Mouse (Mus musculus): ENCODE results near the gene Etv6. TPM values are rescaled to one million over a fixed set of nuclear protein-coding genes. Genes with fewer than 3 reads are reported as not detected.

Gene Etv6
- total and polyA plus RNA-seq, 2 experiments, result 4.1 to 8.6 TPM

DNA sequence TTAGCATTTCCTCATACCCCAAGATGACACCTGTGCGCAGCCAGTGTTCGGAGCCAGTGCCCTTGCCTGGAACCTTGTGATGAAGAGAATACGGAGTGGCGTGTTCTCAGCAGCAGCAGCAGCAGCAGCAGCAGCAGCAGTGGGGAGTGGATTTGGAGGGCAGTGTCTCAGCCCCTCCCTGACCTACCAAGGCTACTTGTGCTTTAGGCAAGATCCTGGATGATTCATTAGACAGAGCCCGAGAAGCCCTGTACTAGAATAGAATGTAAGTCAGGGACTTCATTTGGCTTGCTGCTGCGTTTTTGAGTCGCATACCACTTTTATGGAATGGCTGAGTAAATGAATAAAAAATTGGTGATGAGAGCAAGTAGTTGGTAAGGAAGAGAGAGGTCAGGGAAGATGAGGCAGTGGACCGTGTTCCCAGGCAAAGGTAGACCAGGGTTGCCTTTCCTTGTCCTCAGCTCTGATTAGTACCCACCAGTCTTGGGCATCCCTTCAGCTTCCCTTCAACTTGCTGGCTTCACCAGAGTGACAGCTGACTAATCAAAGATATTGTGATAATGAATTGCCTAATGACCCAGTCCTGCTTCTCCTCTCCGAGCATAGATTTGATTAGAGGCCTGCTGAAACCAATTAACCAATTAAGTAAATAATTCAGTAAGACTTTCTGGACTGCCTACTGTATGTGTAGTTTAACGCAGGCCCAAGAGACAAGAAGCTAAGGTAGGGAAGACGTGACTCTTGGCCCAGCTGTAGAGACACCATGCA is 64.7 kb downstream of the Etv6 start:
- H3K36me3 ChIP-seq (ENCODE audit: control insufficient read depth, insufficient read depth, low read length), result no peaks in the 10 kb centered on the region
- WGBS, result 91% methylated on average over 11 of the region's 11 CpGs

DNA sequence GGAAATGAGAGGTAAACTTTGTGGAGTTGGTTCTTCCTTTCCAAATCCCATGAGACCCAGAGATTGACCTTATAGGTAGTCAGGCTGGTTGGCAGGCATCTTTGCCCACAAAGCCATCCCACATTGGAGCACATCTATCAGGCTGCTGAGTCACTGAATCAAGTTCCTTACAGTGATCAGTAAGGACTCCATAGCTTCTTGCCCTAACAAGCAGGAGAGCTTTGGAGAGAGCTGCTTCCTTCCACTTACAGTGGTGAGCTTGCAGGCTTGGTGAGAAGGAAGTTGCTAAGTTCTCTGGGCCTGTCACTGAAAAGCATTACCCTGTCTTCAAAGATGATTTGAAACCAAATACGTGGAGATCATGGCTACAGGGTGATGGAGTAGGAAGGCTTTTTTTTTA is 66.9 kb downstream of the Etv6 start:
- no peak overlapping the region for H3K4me3 ChIP-seq (ENCODE audit: insufficient read depth, low read depth, low read length)
- DNase-seq (ENCODE audit: extremely low read depth, low read depth, low spot score), result no peak
- 97% methylated on average over 1 of the region's 1 CpGs for WGBS
- H3K27me3 ChIP-seq (ENCODE audit: control insufficient read depth, insufficient read depth, low read length), result no peaks in the 10 kb centered on the region
- H3K9ac ChIP-seq (ENCODE audit: low read depth, low read length), result no peak overlapping the region
- H3K79me2 ChIP-seq (ENCODE audit: control insufficient read depth, insufficient read depth, low read length), result peaks cover 51% of the 10 kb centered on the region
- H3K36me3 ChIP-seq (ENCODE audit: control insufficient read depth, insufficient read depth, low read length), result no peaks in the 10 kb centered on the region
- H3K27ac ChIP-seq (replicated peaks; ENCODE audit: insufficient read depth, low read depth, low read length), result no peak overlapping the region
- peaks cover 8% of the 10 kb centered on the region; the same call in 1 of the 2 replicates for H3K4me1 ChIP-seq (ENCODE audit: control insufficient read depth, insufficient read depth, low read length)
- TF ChIP-seq CTCF (IDR thresholded peaks at IDR 0.05; ENCODE audit: low read depth, low read length) (no peak), POLR2A (IDR thresholded peaks at IDR 0.05; ENCODE audit: extremely low read depth, insufficient read depth, low read length) (no peak)

More for the DNA sequence above, 64.7 kb downstream of the Etv6 start:
- H3K27me3 ChIP-seq (ENCODE audit: control insufficient read depth, insufficient read depth, low read length), result no peaks in the 10 kb centered on the region
- TF ChIP-seq CTCF (IDR thresholded peaks at IDR 0.05; ENCODE audit: low read depth, low read length), result no peak
- TF ChIP-seq POLR2A (IDR thresholded peaks at IDR 0.05; ENCODE audit: extremely low read depth, insufficient read depth, low read length), result no peak
- peaks cover 2% of the 10 kb centered on the region; the same call in 1 of the 2 replicates for H3K4me1 ChIP-seq (ENCODE audit: control insufficient read depth, insufficient read depth, low read length)
- H3K4me3 ChIP-seq (ENCODE audit: insufficient read depth, low read depth, low read length), result no peak overlapping the region
- no peak for DNase-seq (ENCODE audit: extremely low read depth, low read depth, low spot score)
- H3K9ac ChIP-seq (ENCODE audit: low read depth, low read length), result no peak overlapping the region
- H3K27ac ChIP-seq (replicated peaks; ENCODE audit: insufficient read depth, low read depth, low read length), result no peak overlapping the region
- peaks cover 51% of the 10 kb centered on the region for H3K79me2 ChIP-seq (ENCODE audit: control insufficient read depth, insufficient read depth, low read length)

DNA sequence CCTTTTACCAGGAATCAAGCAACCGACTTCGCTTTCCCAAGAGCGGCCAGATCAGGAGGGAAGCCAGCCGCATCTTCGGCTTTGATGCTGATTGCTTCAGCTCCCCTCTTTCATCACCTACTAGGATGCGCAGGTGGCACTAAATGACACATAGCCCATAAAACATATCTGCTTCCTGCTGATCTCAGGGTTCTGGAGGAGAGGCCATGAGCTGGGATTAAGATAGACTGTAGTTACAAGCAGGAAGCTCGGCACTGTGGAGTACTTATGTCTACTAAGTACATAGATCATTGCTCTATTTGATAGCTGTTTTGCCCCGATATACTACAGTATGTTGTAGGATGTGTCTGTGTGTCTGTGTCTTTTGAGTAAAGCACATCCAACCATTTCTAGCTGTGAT is 68.0 kb downstream of the Etv6 start:
- peaks cover 8% of the 10 kb centered on the region; the same call in 1 of the 2 replicates for H3K4me1 ChIP-seq (ENCODE audit: control insufficient read depth, insufficient read depth, low read length)
- TF ChIP-seq CTCF (IDR thresholded peaks at IDR 0.05; ENCODE audit: low read depth, low read length) (no peak), POLR2A (IDR thresholded peaks at IDR 0.05; ENCODE audit: extremely low read depth, insufficient read depth, low read length) (no peak)
- peaks cover 55% of the 10 kb centered on the region for H3K79me2 ChIP-seq (ENCODE audit: control insufficient read depth, insufficient read depth, low read length)
- H3K9ac ChIP-seq (ENCODE audit: low read depth, low read length), result no peak overlapping the region
- H3K4me3 ChIP-seq (ENCODE audit: insufficient read depth, low read depth, low read length), result no peak overlapping the region
- H3K36me3 ChIP-seq (ENCODE audit: control insufficient read depth, insufficient read depth, low read length), result no peaks in the 10 kb centered on the region
- no peaks in the 10 kb centered on the region for H3K27me3 ChIP-seq (ENCODE audit: control insufficient read depth, insufficient read depth, low read length)
- H3K27ac ChIP-seq (replicated peaks; ENCODE audit: insufficient read depth, low read depth, low read length), result no peak overlapping the region
- WGBS, result 94% methylated on average over 8 of the region's 8 CpGs
- DNase-seq (ENCODE audit: extremely low read depth, low read depth, low spot score), result no peak

DNA sequence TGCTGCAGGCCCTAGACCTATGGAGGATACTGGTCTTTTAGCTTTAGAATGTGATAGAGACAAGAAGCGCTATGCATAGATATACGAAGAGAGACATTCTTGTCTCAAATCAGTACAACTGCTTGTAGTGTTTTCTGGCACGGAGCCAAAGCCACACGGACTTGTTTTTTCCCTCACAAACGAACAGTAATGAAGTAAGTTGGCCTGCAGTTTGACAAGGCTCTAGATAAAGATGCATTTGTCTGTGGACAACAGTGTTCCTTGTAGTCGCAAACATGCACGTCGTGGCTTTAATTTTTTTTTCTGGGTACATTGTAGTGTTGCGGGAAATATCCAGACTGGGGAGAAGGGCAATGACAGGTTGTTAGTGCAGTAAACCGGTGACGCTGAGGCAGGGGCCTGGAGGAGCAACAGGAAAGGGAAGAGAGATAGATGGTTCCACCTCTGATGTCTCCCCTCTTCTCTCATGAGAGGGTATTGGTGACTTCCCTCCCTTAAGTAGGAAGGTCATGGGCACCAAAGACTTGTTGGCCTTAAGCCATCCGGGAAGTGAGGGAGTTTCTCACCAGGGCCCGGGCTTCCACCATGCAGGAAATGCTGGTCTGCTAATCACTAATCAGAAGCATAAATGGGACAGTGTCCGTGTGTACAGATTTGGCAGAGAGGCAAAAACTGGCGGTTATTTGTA is 70.2 kb downstream of the Etv6 start:
- WGBS, result 51% methylated on average over 15 of the region's 15 CpGs
- TF ChIP-seq CTCF (IDR thresholded peaks at IDR 0.05; ENCODE audit: low read depth, low read length) (no peak), POLR2A (IDR thresholded peaks at IDR 0.05; ENCODE audit: extremely low read depth, insufficient read depth, low read length) (no peak)
- Histone ChIP-seq H3K27ac (replicated peaks; ENCODE audit: insufficient read depth, low read depth, low read length) (no peak overlapping the region; the same call in 1 of the 2 replicates), H3K27me3 (ENCODE audit: control insufficient read depth, insufficient read depth, low read length) (no peaks in the 10 kb centered on the region), H3K36me3 (ENCODE audit: control insufficient read depth, insufficient read depth, low read length) (no peaks in the 10 kb centered on the region), H3K79me2 (ENCODE audit: control insufficient read depth, insufficient read depth, low read length) (peaks cover 46% of the 10 kb centered on the region; the same call in 1 of the 2 replicates), H3K4me3 (ENCODE audit: insufficient read depth, low read depth, low read length) (no peak overlapping the region), H3K9ac (ENCODE audit: low read depth, low read length) (no peak overlapping the region), H3K4me1 (ENCODE audit: control insufficient read depth, insufficient read depth, low read length) (peaks cover 15% of the 10 kb centered on the region)
- DNase-seq (ENCODE audit: extremely low read depth, low read depth, low spot score), result peak; percentile 40

DNA sequence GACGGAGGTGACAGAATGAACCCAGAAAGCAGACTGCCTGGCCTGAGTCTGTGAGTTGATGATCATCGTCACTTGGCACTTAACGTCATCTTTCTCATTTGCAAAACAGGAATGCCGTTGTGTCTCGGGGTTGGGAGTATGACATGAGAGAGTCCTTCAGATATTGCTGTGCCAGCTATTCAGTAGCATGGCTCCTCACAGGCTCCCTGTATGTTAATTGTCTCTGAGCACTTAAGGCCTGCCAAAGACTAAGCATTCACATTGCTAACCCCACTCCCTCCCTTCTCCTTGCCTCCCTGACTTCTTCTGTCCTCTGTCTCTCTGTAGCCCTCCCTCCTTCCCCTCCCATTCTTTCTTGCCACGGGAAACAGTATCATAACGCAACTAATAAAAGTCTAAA is 72.2 kb downstream of the Etv6 start:
- H3K36me3 ChIP-seq (ENCODE audit: control insufficient read depth, insufficient read depth, low read length), result no peaks in the 10 kb centered on the region
- peaks cover 43% of the 10 kb centered on the region; the same call in 1 of the 2 replicates for H3K79me2 ChIP-seq (ENCODE audit: control insufficient read depth, insufficient read depth, low read length)
- 87% methylated on average over 7 of the region's 7 CpGs for WGBS
- H3K27me3 ChIP-seq (ENCODE audit: control insufficient read depth, insufficient read depth, low read length), result no peaks in the 10 kb centered on the region
- no peak overlapping the region for H3K27ac ChIP-seq (replicated peaks; ENCODE audit: insufficient read depth, low read depth, low read length)
- TF ChIP-seq POLR2A (IDR thresholded peaks at IDR 0.05; ENCODE audit: extremely low read depth, insufficient read depth, low read length), result no peak
- no peak for TF ChIP-seq CTCF (IDR thresholded peaks at IDR 0.05; ENCODE audit: low read depth, low read length)
- H3K4me1 ChIP-seq (ENCODE audit: control insufficient read depth, insufficient read depth, low read length), result peaks cover 21% of the 10 kb centered on the region
- no peak for DNase-seq (ENCODE audit: extremely low read depth, low read depth, low spot score)
- no peak overlapping the region for H3K9ac ChIP-seq (ENCODE audit: low read depth, low read length)
- no peak overlapping the region for H3K4me3 ChIP-seq (ENCODE audit: insufficient read depth, low read depth, low read length)
